Mouse (Mus musculus): ENCODE results near the gene Zbtb7b. TPM values are rescaled to one million over a fixed set of nuclear protein-coding genes. Genes with fewer than 3 reads are reported as not detected.

Gene Zbtb7b
- total and polyA plus RNA-seq, 3 experiments, result 11.9 to 34.2 (median 27.6) TPM

GRCm38 (mm10) chr3:89416158-89416557, 21.6 kb upstream of the Zbtb7b start:
- no peak for DNase-seq (ENCODE audit: extremely low read depth)
- H3K4me3 ChIP-seq (replicated peaks in 1 of 3; ENCODE audit: low read depth in 2 of 3, low read length in 2 of 3, poor library complexity in 1 of 3), result peak overlapping the region in 1 of 3 experiments; percentile 2
- H3K4me1 ChIP-seq (ENCODE audit: control insufficient read depth in 1 of 2, insufficient read depth in 2 of 2), result peaks cover 10 to 33% of the 10 kb centered on the region in 2 experiments
- dilution Hi-C loops (cut with MboI; ENCODE audit: extremely low pct_ligation_motif_present, extremely low pct_unique_long_range_greater_than_20kb, low sequenced_read_pairs) (no loop called here), in situ Hi-C loops (cut with MboI; ENCODE audit: low pct_ligation_motif_present, low pct_unique_long_range_greater_than_20kb, low sequenced_read_pairs) (no loop called here)
- peak overlapping the region; percentile 61 for H3K4me2 ChIP-seq (ENCODE audit: insufficient read depth, low read depth, poor library complexity, severe bottlenecking)
- H3K27me3 ChIP-seq (replicated peaks), result no peaks in the 10 kb centered on the region
- no peak overlapping the region for H3K9ac ChIP-seq (ENCODE audit: insufficient read depth, low read depth)
- peaks cover 8% of the 10 kb centered on the region for H3K9me3 ChIP-seq (replicated peaks; ENCODE audit: low read length)
- no peak for TF ChIP-seq TCF12 (IDR thresholded peaks at IDR 0.05; ENCODE audit: low read depth, low read length)
- no peak for TF ChIP-seq UBTF (IDR thresholded peaks at IDR 0.05; ENCODE audit: low read depth, low read length)
- TF ChIP-seq NELFE (IDR thresholded peaks at IDR 0.05; ENCODE audit: low read depth, low read length), result no peak
- TF ChIP-seq USF2 (conservative IDR thresholded peaks at IDR 0.05; ENCODE audit: low read depth, low read length), result no peak
- TF ChIP-seq MAZ (IDR thresholded peaks at IDR 0.05; ENCODE audit: low read depth, low read length), result no peak
- no peak for TF ChIP-seq RCOR1 (conservative IDR thresholded peaks at IDR 0.05; ENCODE audit: low read depth, low read length)
- no peak for TF ChIP-seq PAX5 (IDR thresholded peaks at IDR 0.05; ENCODE audit: low read length)
- no peak for TF ChIP-seq USF1 (IDR thresholded peaks at IDR 0.05; ENCODE audit: low read depth, low read length)
- H3K36me3 ChIP-seq (replicated peaks in 1 of 2; ENCODE audit: control insufficient read depth in 1 of 2, insufficient read depth in 1 of 2, low read length in 1 of 2), result peaks cover 27 to 35% of the 10 kb centered on the region in 2 experiments
- no peak overlapping the region for H3K27ac ChIP-seq (ENCODE audit: insufficient read depth, low read depth)
- H3K79me2 ChIP-seq (replicated peaks; ENCODE audit: control insufficient read depth, extremely low read depth, insufficient read depth, poor library complexity, severe bottlenecking), result peaks cover 43% of the 10 kb centered on the region

- in situ Hi-C loops (cut with MboI; ENCODE audit: low pct_ligation_motif_present, low pct_unique_long_range_greater_than_20kb, low sequenced_read_pairs), result no loop called here
- Histone ChIP-seq H3K27me3 (replicated peaks) (no peaks in the 10 kb centered on the region), H3K4me1 (ENCODE audit: control insufficient read depth in 1 of 2, insufficient read depth in 2 of 2) (peaks cover 8 to 54% of the 10 kb centered on the region in 2 experiments), H3K9me3 (replicated peaks; ENCODE audit: low read length) (peaks cover 8% of the 10 kb centered on the region), H3K36me3 (replicated peaks in 1 of 2; ENCODE audit: control insufficient read depth in 1 of 2, insufficient read depth in 1 of 2, low read length in 1 of 2) (peaks cover 48 to 64% of the 10 kb centered on the region in 2 experiments), H3K4me3 (replicated peaks in 1 of 3; ENCODE audit: low read depth in 2 of 3, low read length in 2 of 3, poor library complexity in 1 of 3) (peak within 1 kb of the TSS; percentile 61 to 96 (median 64)), H3K79me2 (replicated peaks; ENCODE audit: control insufficient read depth, extremely low read depth, insufficient read depth, poor library complexity, severe bottlenecking) (peaks cover 17% of the 10 kb centered on the region), H3K9ac (ENCODE audit: insufficient read depth, low read depth) (peak within 1 kb of the TSS; percentile 69), H3K4me2 (ENCODE audit: insufficient read depth, low read depth, poor library complexity, severe bottlenecking) (peak within 1 kb of the TSS; percentile 58), H3K27ac (ENCODE audit: insufficient read depth, low read depth) (peak within 1 kb of the TSS; percentile 64; the same call in 1 of the 2 replicates)
- dilution Hi-C loops (cut with MboI; ENCODE audit: extremely low pct_ligation_motif_present, extremely low pct_unique_long_range_greater_than_20kb, low sequenced_read_pairs), result no loop called here
- DNase-seq (ENCODE audit: extremely low read depth), result peak; percentile 100
- TF ChIP-seq RAD21 (IDR thresholded peaks at IDR 0.05; ENCODE audit: low read depth, low read length) (no peak), KAT2A (IDR thresholded peaks at IDR 0.05; ENCODE audit: insufficient replicate concordance, low read length) (peak; percentile 93), SMC3 (IDR thresholded peaks at IDR 0.05; ENCODE audit: low read depth, low read length) (no peak), ELF1 (IDR thresholded peaks at IDR 0.05; ENCODE audit: low read depth, low read length) (peak; percentile 98), CHD2 (IDR thresholded peaks at IDR 0.05; ENCODE audit: low read length) (peak; percentile 99), UBTF (IDR thresholded peaks at IDR 0.05; ENCODE audit: low read depth, low read length) (no peak), E2F4 (IDR thresholded peaks at IDR 0.05; ENCODE audit: insufficient replicate concordance, low read depth, low read length) (no peak), JUND (conservative IDR thresholded peaks at IDR 0.05; ENCODE audit: low read depth, low read length) (no peak), POLR2AphosphoS2 (IDR thresholded peaks at IDR 0.05; ENCODE audit: low read depth, low read length) (peak; percentile 94), ZNF384 (IDR thresholded peaks at IDR 0.05; ENCODE audit: low read depth, low read length) (no peak), IRF4 (IDR thresholded peaks at IDR 0.05; ENCODE audit: low read depth, low read length) (peak; percentile 29; the same call in 1 of the 2 replicates), ZMIZ1 (IDR thresholded peaks at IDR 0.05; ENCODE audit: low read depth, low read length) (no peak; the same call in 1 of the 2 replicates), ETS1 (conservative IDR thresholded peaks at IDR 0.05; ENCODE audit: low read depth, low read length) (no peak), MAX (IDR thresholded peaks at IDR 0.05; ENCODE audit: low read length) (no peak), CTCF (conservative IDR thresholded peaks at IDR 0.05 in 1 of 2, IDR thresholded peaks at IDR 0.05 in 1 of 2; ENCODE audit: low read depth in 2 of 2, low read length in 2 of 2) (no peak), POLR2A (IDR thresholded peaks at IDR 0.05; ENCODE audit: low read depth, low read length) (peak; percentile 67), USF1 (IDR thresholded peaks at IDR 0.05; ENCODE audit: low read depth, low read length) (no peak), MEF2A (IDR thresholded peaks at IDR 0.05; ENCODE audit: borderline replicate concordance, low read depth, low read length) (no peak; the same call in 1 of the 2 replicates), ZKSCAN1 (IDR thresholded peaks at IDR 0.05; ENCODE audit: borderline replicate concordance, low read depth, low read length) (no peak), CHD1 (IDR thresholded peaks at IDR 0.05; ENCODE audit: low read depth, low read length) (no peak), MYC (IDR thresholded peaks at IDR 0.05; ENCODE audit: low read depth, low read length) (no peak; the same call in 1 of the 2 replicates), USF2 (conservative IDR thresholded peaks at IDR 0.05; ENCODE audit: low read depth, low read length) (no peak), RCOR1 (conservative IDR thresholded peaks at IDR 0.05; ENCODE audit: low read depth, low read length) (no peak; the same call in 1 of the 2 replicates), GABPA (IDR thresholded peaks at IDR 0.05; ENCODE audit: insufficient replicate concordance, low read depth, low read length) (no peak; the same call in 1 of the 2 replicates), SIN3A (IDR thresholded peaks at IDR 0.05; ENCODE audit: low read length) (peak; percentile 98), MAFK (IDR thresholded peaks at IDR 0.05; ENCODE audit: insufficient replicate concordance, low read length) (no peak)
Measured at GRCm38 (mm10) chr3:89411490-89412393, 17.2 kb upstream of the Zbtb7b start, which contains the start of gene Flad1. Flad1 (minus strand) TSS chr3:89411870.
